Mouse (Mus musculus) left cerebral cortex, postnatal 25 days (tissue): Measurements from ENCODE around the gene Arsk. TPM values are rescaled to one million over a fixed set of nuclear protein-coding genes. Genes with fewer than 3 reads are reported as not detected.

Experiments used
- DNase-seq, 2 experiments: peaks; one replicate each; pipeline ENCODE4 v3.0.0; 2022; ENCODE audit warnings: low spot score in 2 of 2, mixed read lengths in 1 of 2
- intact Hi-C: fragments of 180-260 bp; cut with DNase I; formaldehyde crosslinking; loops from one replicate; pipeline ENCODE4 v1.15.1; 2025
- total RNA-seq, 2 experiments: library from RNA; stranded (reverse); gene quantifications; 2 replicates each; pipeline ENCODE4 v1.2.3; 2021

Gene Arsk
- total RNA-seq, 2 experiments from 2014 or later, result 4.1 to 4.6 TPM

DNA sequence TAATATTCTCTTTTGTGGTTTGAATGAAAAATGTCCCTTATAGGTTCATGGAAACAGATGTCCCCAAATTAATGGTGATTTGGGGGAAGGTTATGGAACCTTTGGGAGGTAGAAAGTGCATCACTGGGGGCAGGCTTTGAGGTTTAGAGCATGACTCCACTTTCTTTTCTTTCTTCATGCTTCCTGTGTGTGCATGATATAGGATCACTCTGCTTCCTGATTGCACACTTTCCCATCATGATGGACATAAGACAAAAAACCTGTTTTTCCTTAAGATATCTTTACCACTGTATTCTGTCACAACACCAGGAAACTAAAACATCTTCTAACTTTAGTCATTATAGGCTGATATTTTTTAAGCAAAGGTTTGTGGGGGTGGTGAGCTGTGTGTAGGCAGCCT lies 53.5 kb downstream of the Arsk start:
- intact Hi-C loops, result no loop called here
- DNase-seq, result no peak

DNA sequence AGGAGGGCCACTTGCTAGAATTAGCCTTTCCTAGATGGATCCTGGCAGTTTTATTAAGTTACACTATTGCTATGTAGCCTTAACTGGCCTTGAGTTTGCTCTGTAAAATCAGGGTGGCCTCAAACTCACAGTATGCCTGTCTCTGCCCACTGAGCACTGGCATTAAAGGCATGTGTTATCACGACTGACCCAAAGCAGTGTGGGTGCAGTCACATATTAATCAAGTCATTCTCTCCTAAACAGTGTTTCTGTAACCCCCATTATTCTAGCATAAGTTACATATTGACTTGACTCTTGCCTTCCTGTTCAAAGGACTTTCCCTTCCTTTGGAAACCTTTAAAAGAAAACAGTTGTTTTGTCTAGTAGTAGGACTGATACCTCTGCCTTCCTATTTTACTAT lies 56.0 kb downstream of the Arsk start:
- intact Hi-C loops, result no loop called here
- no peak for DNase-seq

DNA sequence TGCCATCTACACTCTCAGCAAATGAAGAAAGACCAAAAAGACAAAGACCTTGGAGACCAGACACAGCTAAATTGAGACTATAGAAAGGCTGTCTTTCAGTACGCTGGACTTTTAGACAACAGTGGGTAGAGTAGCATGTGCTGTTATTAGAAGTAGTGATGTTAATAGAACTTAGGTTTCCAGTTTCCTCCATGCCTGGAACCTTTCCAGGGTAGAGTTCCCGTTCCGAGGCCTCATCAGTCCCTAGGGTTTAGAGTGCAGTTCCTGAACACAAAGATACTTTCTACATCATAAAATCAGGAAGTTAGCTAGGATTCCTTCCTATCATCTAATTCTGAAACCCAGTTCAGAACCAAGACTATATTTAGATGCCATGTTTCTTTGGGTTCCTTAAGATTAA lies 73.9 kb downstream of the Arsk start:
- intact Hi-C loops, result loop anchor here (5.0 to 10.0 kb wide), 7 partner anchors 147 to 1632 kb away; partner anchors contain the start of gene Zfp72
- no peak for DNase-seq

DNA sequence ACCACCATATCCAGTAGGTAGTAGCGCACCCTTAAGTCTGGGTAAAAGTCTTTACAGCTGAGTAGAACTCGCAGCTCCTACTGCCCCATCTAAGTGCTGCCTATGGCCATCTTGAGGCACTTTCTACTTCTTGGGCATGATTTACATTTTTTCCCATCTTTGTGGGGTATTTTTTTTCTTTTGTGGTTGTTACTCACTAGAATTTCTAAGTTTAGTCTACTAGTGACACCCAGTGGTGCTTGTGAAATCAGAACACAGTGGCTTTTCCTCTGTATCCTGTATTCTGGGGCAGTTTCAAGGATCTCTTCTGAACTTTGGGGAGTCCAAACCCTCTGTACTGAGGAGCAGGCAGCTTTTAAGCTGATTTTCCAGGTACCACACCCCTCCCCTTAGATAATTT lies 76.7 kb downstream of the Arsk start:
- peak in 1 of 2 experiments; percentile 56 for DNase-seq
- intact Hi-C loops, result loop anchor here (5.0 to 10.0 kb wide), 7 partner anchors 144 to 1629 kb away; partner anchors contain the start of gene Zfp72

- no peak for DNase-seq
- intact Hi-C loops, result loop anchor here (1.0 to 5.0 kb wide), 3 partner anchors 76 to 128 kb away; partner anchors contain the start of genes Arsk, Rhobtb3 and Ttc37
These were observed 79.5 kb downstream of the Arsk start for GRCm38 (mm10) chr13:76018844-76019400.

- intact Hi-C loops, result loop anchor here (1.0 to 5.0 kb wide), 3 partner anchors 75 to 127 kb away; partner anchors contain the start of genes Arsk, Rhobtb3 and Ttc37
- DNase-seq, result peak; percentile 93 to 98
These were observed 80.3 kb downstream of the Arsk start, which contains the start of gene Rfesd for GRCm38 (mm10) chr13:76017974-76018843. Rfesd (minus strand) TSS chr13:76018719.

DNA sequence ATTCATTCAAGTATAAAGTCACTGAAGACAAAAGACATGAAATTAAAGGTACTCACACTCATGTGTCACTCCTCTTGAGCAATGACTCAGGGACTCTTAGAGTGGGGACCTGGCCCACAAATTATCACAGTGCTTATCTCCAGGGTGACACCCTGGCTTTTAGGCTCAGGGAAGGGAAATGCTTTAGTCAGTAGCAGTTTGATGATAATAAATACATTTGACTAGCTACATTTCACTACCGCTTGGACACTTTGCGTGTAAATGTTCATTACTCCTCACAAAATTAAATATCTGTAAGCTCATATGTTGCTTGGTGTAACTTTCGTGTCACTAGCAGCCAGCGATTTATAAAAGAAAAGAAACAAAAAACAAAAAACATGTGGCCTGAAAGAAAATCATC lies 81.0 kb downstream of the Arsk start:
- intact Hi-C loops, result loop anchor here (5.0 kb wide), 1 partner anchor 80 kb away; the partner anchor contains the start of genes Arsk and Ttc37
- DNase-seq, result peak in 1 of 2 experiments; percentile 11

GRCm38 (mm10) chr13:76014511-76014910 lies 83.9 kb downstream of the Arsk start:
- no peak for DNase-seq
- intact Hi-C loops, result no loop called here

Other genes starting within 250 kb of the Arsk start
- 10 to 100 TPM; 13.6 to 17.6 TPM for gene Rhobtb3, start 154.7 kb downstream of the Arsk start, total RNA-seq
- under 1 TPM in 1 of 2 experiments, not detected in 1; 0.37 TPM for gene Spata9, start 131.5 kb downstream of the Arsk start, total RNA-seq
- 10 to 100 TPM; 15.7 to 18.8 TPM for gene Rfesd, start 79.9 kb downstream of the Arsk start, total RNA-seq
- 1 to 10 TPM; 3.2 to 4.0 TPM for gene Gpr150, start 41.7 kb downstream of the Arsk start, total RNA-seq
- 10 to 100 TPM; 17.6 to 19.1 TPM for gene Ttc37, start 74 bp upstream of the Arsk start, total RNA-seq
- not detected for gene Fam81b, start 206.4 kb upstream of the Arsk start, total RNA-seq